In genomic region chr3:101945257-101945656, GRCm38 (mm10) we compare ENCODE assay signal across 29 mouse cellular contexts.
"Had no signal": no experiment of that assay in that cellular context is flagged by ENCODE, and none has a peak within 500 bp of the region (broad histone marks: within the 10 kb centered on the region; RNA-seq: fewer than 3 reads in every experiment).

No protein-coding gene starts in this region.

- H3K36me3 ChIP-seq: limb, embryonic 10.5 days; limb, embryonic 12.5 days; limb, embryonic 13.5 days; limb, embryonic 15.5 days; liver, embryonic 12.5 days; liver, embryonic 13.5 days; liver, embryonic 15.5 days; lung, embryonic 15.5 days; midbrain, embryonic 12.5 days; midbrain, embryonic 13.5 days; midbrain, embryonic 15.5 days; neural tube, embryonic 12.5 days had no signal

- H3K27ac ChIP-seq: limb, embryonic 10.5 days; limb, embryonic 12.5 days; limb, embryonic 13.5 days; limb, embryonic 15.5 days; liver, embryonic 12.5 days; liver, embryonic 13.5 days; liver, embryonic 14.5 days; liver, embryonic 15.5 days; lung, embryonic 15.5 days; macrophage; midbrain, embryonic 12.5 days; midbrain, embryonic 13.5 days; midbrain, embryonic 15.5 days; neural tube, embryonic 12.5 days had no signal

- H3K4me3 ChIP-seq: limb, embryonic 10.5 days; limb, embryonic 12.5 days; limb, embryonic 13.5 days; limb, embryonic 15.5 days; liver, embryonic 12.5 days; liver, embryonic 13.5 days; liver, embryonic 15.5 days; lung, embryonic 15.5 days; megakaryocyte, embryonic 14.5 days; midbrain, embryonic 12.5 days; midbrain, embryonic 13.5 days; midbrain, embryonic 15.5 days; myocyte; neural tube, embryonic 12.5 days had no signal

- ATAC-seq: liver, embryonic 12.5 days; liver, postnatal 0 days; lung, postnatal 0 days; midbrain, embryonic 13.5 days; midbrain, embryonic 15.5 days; midbrain, embryonic 16.5 days had no signal

- H3K4me1 ChIP-seq: limb, embryonic 13.5 days; limb, embryonic 15.5 days; megakaryocyte, embryonic 14.5 days; midbrain, embryonic 12.5 days; midbrain, embryonic 13.5 days; midbrain, embryonic 15.5 days; neural tube, embryonic 12.5 days had no signal

- H3K27me3 ChIP-seq: limb, embryonic 12.5 days; limb, embryonic 13.5 days; limb, embryonic 15.5 days; liver, embryonic 12.5 days; liver, embryonic 13.5 days; liver, embryonic 15.5 days; lung, embryonic 15.5 days; midbrain, embryonic 12.5 days; midbrain, embryonic 13.5 days; midbrain, embryonic 15.5 days; neural tube, embryonic 12.5 days had no signal

- DNase-seq: left cerebral cortex, postnatal 4 days; liver; liver, embryonic 13.5 days; liver, postnatal 0 days; lung, adult 18-20 months; lung, adult 2 months; lung, embryonic 14.5 days; lung, postnatal 10 days; lung, postnatal 14 days; lung, postnatal 36 days; lung, postnatal 4 days; midbrain, embryonic 14.5 days had no signal

- H3K9me3 ChIP-seq: limb, embryonic 10.5 days; limb, embryonic 13.5 days; limb, embryonic 15.5 days; liver, embryonic 12.5 days; liver, embryonic 13.5 days; liver, embryonic 15.5 days; lung, embryonic 15.5 days; midbrain, embryonic 12.5 days; midbrain, embryonic 13.5 days; midbrain, embryonic 15.5 days; neural tube, embryonic 12.5 days had no signal
